Mouse (Mus musculus) myocyte (in vitro differentiated cells): ENCODE measurements around the gene Acer3. TPM values are rescaled to one million over a fixed set of nuclear protein-coding genes. Genes with fewer than 3 reads are reported as not detected.
A peak's percentile ranks its signal among the peaks of the same experiment; 100 is the strongest.

Experiments used
- H3K27me3 ChIP-seq: one replicate; pipeline ENCODE4 v1.6.1; 2011; ENCODE audit not compliant: control insufficient read depth, insufficient read depth, insufficient read length
- H3K36me3 ChIP-seq: one replicate; pipeline ENCODE4 v1.6.1; 2011; ENCODE audit not compliant: control insufficient read depth, insufficient read depth
- H3K4me2 ChIP-seq: one replicate; pipeline ENCODE4 v1.6.1; 2011; ENCODE audit warnings: low read depth, control low read depth
- H3K4me3 ChIP-seq: one replicate; pipeline ENCODE4 v1.5.1; 2011; ENCODE audit warnings: mild to moderate bottlenecking, control low read depth, moderate library complexity
- H3K79me2 ChIP-seq: one replicate; pipeline ENCODE4 v1.6.1; 2011; ENCODE audit not compliant: control insufficient read depth, insufficient read depth
- H3ac ChIP-seq: one replicate; pipeline ENCODE4 v1.6.1; 2011; ENCODE audit not compliant: control insufficient read depth, insufficient read length
- CEBPB ChIP-seq: IDR thresholded peaks from 2 replicates; pipeline ENCODE4 v1.6.1; 2011; ENCODE audit warnings: mild to moderate bottlenecking, moderate library complexity; ENCODE audit not compliant: poor library complexity, insufficient read depth, severe bottlenecking
- E2F4 ChIP-seq: IDR thresholded peaks from one replicate; pipeline ENCODE4 v1.6.1; 2011; ENCODE audit warnings: mild to moderate bottlenecking, control low read depth, moderate library complexity; ENCODE audit not compliant: insufficient read depth
- MAX ChIP-seq: IDR thresholded peaks from one replicate; pipeline ENCODE4 v1.6.1; 2011; ENCODE audit warnings: low read depth, mild to moderate bottlenecking, control low read depth
- MYOD1 ChIP-seq, 3 experiments: IDR thresholded peaks; one replicate each; pipeline ENCODE4 v1.6.1; 2011; ENCODE audit warnings: control low read depth in 2 of 3, low read depth in 2 of 3, mild to moderate bottlenecking in 2 of 3, moderate library complexity in 1 of 3; ENCODE audit not compliant: insufficient read length in 2 of 3, control insufficient read depth in 1 of 3
- MYOG ChIP-seq, 3 experiments: IDR thresholded peaks; one replicate each; pipeline ENCODE4 v1.6.1; 2011; ENCODE audit warnings: control low read depth in 2 of 3, low read depth in 2 of 3, mild to moderate bottlenecking in 2 of 3; ENCODE audit not compliant: insufficient read length in 2 of 3, control insufficient read depth in 1 of 3, insufficient read depth in 1 of 3
- POLR2A ChIP-seq: IDR thresholded peaks from one replicate; pipeline ENCODE4 v1.6.1; 2011; ENCODE audit warnings: low read depth, mild to moderate bottlenecking, control low read depth, moderate library complexity; ENCODE audit not compliant: insufficient read length
- POLR2AphosphoS2 ChIP-seq: IDR thresholded peaks from one replicate; pipeline ENCODE4 v1.6.1; 2011; ENCODE audit warnings: low read depth, control low read depth; ENCODE audit not compliant: insufficient read length
- REST ChIP-seq: IDR thresholded peaks from one replicate; pipeline ENCODE4 v1.6.1; 2011; ENCODE audit warnings: mild to moderate bottlenecking, control low read depth, moderate library complexity; ENCODE audit not compliant: insufficient read depth, insufficient read length
- SRF ChIP-seq: IDR thresholded peaks from one replicate; pipeline ENCODE4 v1.6.1; 2011; ENCODE audit warnings: low read depth; ENCODE audit not compliant: control insufficient read depth, insufficient read length
- TCF12 ChIP-seq: IDR thresholded peaks from one replicate; pipeline ENCODE4 v1.6.1; 2011; ENCODE audit warnings: mild to moderate bottlenecking, control low read depth; ENCODE audit not compliant: poor library complexity, insufficient read depth, severe bottlenecking
- TCF3 ChIP-seq: IDR thresholded peaks from one replicate; pipeline ENCODE4 v1.6.1; 2011; ENCODE audit warnings: low read depth, control low read depth; ENCODE audit not compliant: insufficient read length
- USF1 ChIP-seq: IDR thresholded peaks from one replicate; pipeline ENCODE4 v1.6.1; 2011; ENCODE audit warnings: low read depth, mild to moderate bottlenecking, control low read depth, moderate library complexity
- polyA plus RNA-seq: library from polyadenylated mRNA; unstranded; fragments of >200 nt; fragmentation: generic; extraction: Trizol; gene quantifications from one replicate; pipeline ENCODE4 v1.2.1, GENCODE M21; 2012; ENCODE audit warnings: missing spikeins

The Acer3 gene
- polyA plus RNA-seq, 1 experiment = 9.1 TPM

DNA sequence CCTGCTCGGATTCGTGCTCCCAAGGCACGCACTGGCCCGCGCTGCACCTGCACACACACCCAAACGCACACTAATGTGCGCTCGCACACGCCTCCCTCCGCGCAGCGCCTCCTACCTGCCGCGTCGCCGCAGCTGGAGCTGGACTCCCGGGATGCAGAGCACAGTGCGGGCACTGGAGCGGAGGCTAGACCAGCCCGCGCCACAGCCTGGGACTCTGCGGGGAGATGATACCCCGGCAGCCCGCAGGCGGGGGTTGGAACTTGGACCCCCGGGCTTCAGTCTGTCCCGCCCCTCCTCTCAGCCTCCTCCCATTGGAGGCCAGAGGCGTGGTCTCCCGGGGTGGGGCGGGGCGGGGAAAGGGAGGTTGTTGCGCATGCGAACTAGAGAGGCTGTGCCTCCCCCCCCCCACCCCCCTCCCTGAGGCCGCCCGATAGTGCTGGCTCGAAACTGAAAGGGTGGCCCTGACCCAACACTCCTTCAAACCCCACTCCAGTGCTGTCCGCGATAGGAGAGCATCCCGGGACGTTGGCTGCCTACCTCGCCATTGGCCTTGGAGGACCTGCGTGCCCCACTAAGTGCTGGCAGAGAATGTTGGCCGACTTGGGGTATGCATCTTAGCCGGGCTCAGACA, 143.0 kb downstream of the Acer3 start, which contains the start of gene Capn5:
Gene Capn5, minus strand, starts transcription at position 346 of the 631 bp plus-strand sequence.
- H3K36me3 ChIP-seq = no peaks in the 10 kb centered on the region
- H3K79me2 ChIP-seq = no peaks in the 10 kb centered on the region
- H3ac ChIP-seq = peak within 1 kb of the TSS; percentile 69
- H3K27me3 ChIP-seq = no peaks in the 10 kb centered on the region
- H3K4me3 ChIP-seq = peak within 1 kb of the TSS; percentile 37
- TF ChIP-seq MYOD1 (IDR thresholded peaks at IDR 0.05; ENCODE audit: control insufficient read depth in 1 of 3, insufficient read length in 2 of 3, low read depth in 2 of 3) = no peak
- TF ChIP-seq POLR2AphosphoS2 = peak; percentile 25
- peak; percentile 20 for TF ChIP-seq POLR2A
- peak within 1 kb of the TSS; percentile 67 for H3K4me2 ChIP-seq

DNA sequence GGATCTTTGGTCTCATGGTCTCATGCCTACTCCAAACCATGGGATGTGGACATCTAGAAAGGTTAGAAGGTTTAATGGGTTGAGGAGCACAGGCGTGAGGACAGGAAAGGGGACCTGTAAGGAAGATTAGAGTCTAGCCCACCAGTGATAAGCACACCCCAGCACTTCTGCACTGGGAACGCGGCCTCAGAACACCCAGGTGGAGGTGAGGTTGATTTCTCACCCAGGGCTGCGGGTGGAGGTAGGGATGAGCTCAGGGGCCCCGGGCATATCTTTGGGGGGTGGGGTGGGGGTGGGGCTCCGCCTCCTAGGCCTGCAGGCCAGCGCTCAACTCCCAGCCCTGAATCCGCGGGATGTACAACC, 143.5 kb downstream of the Acer3 start:
- Histone ChIP-seq H3K27me3 (no peaks in the 10 kb centered on the region), H3K4me3 (peak overlapping the region; percentile 37), H3K4me2 (peak overlapping the region; percentile 67), H3K79me2 (no peaks in the 10 kb centered on the region), H3ac (peak overlapping the region; percentile 69), H3K36me3 (no peaks in the 10 kb centered on the region)
- TF ChIP-seq MAX (no peak), MYOD1 (IDR thresholded peaks at IDR 0.05; ENCODE audit: control insufficient read depth in 1 of 3, insufficient read length in 2 of 3, low read depth in 2 of 3) (no peak), POLR2A (no peak)

DNA sequence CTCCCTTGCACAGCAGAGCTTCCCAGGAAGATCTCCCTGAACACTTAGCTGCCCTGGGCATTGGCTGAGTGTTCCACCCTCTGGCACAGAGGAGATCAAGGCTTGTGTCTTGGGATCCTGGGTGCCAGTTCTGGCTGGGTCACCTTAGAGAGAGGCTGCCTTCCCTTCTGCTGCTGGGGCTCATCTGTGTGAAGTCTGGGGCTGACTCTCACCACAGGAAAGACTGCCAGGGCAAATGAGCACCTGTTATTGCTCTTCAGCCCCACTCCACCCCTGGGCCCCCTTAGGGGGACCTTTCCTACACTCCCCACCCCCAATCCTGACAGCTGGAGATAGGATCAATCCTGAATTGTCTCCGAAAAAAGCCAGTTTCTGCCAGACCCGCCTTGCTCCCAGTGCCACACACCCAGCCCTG, 143.9 kb downstream of the Acer3 start:
- Histone ChIP-seq H3K27me3 (no peaks in the 10 kb centered on the region), H3ac (no peak overlapping the region), H3K36me3 (no peaks in the 10 kb centered on the region), H3K4me2 (peak overlapping the region; percentile 67), H3K4me3 (peak overlapping the region; percentile 37), H3K79me2 (no peaks in the 10 kb centered on the region)
- TF ChIP-seq POLR2A = no peak
- TF ChIP-seq CEBPB = no peak
- TF ChIP-seq MAX = no peak
- no peak for TF ChIP-seq MYOD1 (IDR thresholded peaks at IDR 0.05; ENCODE audit: control insufficient read depth in 1 of 3, insufficient read length in 2 of 3, low read depth in 2 of 3)
- no peak for TF ChIP-seq USF1
- TF ChIP-seq REST = no peak
- no peak for TF ChIP-seq POLR2AphosphoS2
- TF ChIP-seq SRF = no peak
- TF ChIP-seq MYOG (IDR thresholded peaks at IDR 0.05; ENCODE audit: control insufficient read depth in 1 of 3, insufficient read depth in 1 of 3, insufficient read length in 2 of 3, low read depth in 2 of 3) = no peak
- TF ChIP-seq E2F4 = no peak
- no peak for TF ChIP-seq TCF12
- no peak for TF ChIP-seq TCF3

DNA sequence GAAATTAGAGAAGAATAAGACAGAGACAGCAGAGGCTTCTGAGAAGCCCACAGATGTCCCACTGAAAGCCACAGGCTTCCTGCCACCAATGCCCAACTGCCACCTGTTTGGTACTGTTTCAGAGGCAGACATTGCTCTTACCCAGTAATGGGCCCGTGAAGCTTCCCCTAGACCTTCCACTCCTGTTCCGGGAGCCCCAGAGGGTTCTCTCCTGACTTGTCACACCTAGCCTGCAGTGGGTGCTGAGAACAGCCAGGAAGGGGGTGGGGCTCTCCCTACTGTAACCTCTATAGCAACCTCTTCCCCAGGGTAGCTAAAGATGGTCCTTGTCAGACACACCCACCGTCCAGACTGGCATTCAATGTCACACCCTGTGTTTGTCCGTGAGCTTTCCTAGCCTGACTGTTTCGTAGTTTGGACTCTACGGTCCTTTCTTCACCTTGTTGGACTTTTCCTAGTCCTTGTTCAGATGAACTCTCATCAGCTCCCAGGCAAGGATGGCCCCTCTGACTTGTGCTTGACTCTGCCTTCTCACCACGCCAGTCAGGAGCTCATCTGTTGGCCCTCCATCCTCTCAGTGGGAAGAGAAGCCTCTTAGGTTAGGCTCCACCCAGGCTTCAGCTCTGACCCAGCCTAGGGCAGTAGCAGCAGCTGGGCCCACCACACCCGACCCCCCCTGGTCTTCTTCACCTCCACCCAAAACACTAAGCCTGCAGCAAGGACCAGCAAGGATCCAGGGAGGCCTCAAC, 144.5 kb downstream of the Acer3 start:
- H3ac ChIP-seq = no peak overlapping the region
- TF ChIP-seq E2F4 (no peak), MYOD1 (IDR thresholded peaks at IDR 0.05; ENCODE audit: control insufficient read depth in 1 of 3, insufficient read length in 2 of 3, low read depth in 2 of 3) (peak in 1 of 3 experiments; percentile 21)
- no peak overlapping the region for H3K4me3 ChIP-seq
- no peaks in the 10 kb centered on the region for H3K36me3 ChIP-seq
- H3K27me3 ChIP-seq = no peaks in the 10 kb centered on the region
- peak overlapping the region; percentile 67 for H3K4me2 ChIP-seq
- no peaks in the 10 kb centered on the region for H3K79me2 ChIP-seq

DNA sequence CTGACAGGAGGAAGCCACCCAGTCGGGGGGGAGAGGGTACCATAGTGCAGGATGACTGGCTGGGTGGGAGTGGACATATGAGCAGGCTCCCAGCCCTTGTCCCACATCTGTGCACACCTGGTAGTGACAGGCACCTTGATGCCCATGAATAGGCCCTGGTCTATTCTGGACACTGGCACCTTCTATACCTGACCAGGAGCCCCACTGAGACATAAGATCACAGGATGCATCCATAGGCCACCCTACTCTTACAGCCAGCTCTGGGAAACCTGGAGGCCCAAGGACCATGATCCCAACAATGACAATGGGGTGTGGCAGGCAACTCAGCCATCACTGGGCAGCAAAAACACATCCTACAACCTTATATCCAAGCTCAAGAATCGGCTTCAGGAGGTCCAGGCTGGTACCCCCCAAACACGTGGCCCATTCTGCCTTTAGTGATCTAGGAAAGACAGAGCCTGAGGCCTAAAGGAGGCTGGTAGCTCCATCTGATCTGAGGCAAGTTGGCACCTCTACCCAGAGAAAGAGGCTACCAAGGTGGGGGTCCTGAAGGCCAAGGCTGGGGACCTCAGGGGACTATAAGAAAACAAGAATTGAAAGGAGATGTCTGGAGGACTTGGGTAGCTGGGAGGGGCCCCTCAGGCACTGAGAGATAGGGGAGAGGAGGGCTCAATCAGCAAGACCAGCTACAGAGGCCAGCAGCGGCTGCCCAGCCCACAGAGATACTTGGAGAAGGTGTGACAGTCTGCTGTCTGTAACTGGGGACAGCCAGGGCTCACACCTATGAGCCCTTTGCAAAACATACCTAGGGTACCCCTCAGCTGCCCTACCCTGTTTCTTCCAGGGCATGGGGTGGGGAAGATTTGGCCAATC, 145.9 kb downstream of the Acer3 start:
- H3K27me3 ChIP-seq = no peaks in the 10 kb centered on the region
- H3K36me3 ChIP-seq = no peaks in the 10 kb centered on the region
- H3K79me2 ChIP-seq = no peaks in the 10 kb centered on the region
- H3K4me3 ChIP-seq = no peak overlapping the region
- H3ac ChIP-seq = no peak overlapping the region
- H3K4me2 ChIP-seq = no peak overlapping the region
- TF ChIP-seq POLR2AphosphoS2 (no peak), E2F4 (no peak), POLR2A (no peak), REST (no peak), SRF (no peak), MAX (no peak), MYOG (IDR thresholded peaks at IDR 0.05; ENCODE audit: control insufficient read depth in 1 of 3, insufficient read depth in 1 of 3, insufficient read length in 2 of 3, low read depth in 2 of 3) (no peak), MYOD1 (IDR thresholded peaks at IDR 0.05; ENCODE audit: control insufficient read depth in 1 of 3, insufficient read length in 2 of 3, low read depth in 2 of 3) (no peak), CEBPB (no peak), TCF3 (no peak), USF1 (no peak), TCF12 (no peak)
